Mouse (Mus musculus): ENCODE results near the gene Gas2. TPM values are rescaled to one million over a fixed set of nuclear protein-coding genes. Genes with fewer than 3 reads are reported as not detected.

Gas2 gene
- total RNA-seq, 1 experiment = 4.1 TPM

GRCm38 (mm10) chr7:51819891-51820290, 41.9 kb upstream of the Gas2 start:
- Histone ChIP-seq H3K27ac (ENCODE audit: insufficient read depth, low read depth, low read length, poor library complexity, severe bottlenecking) (no peak overlapping the region), H3K4me1 (ENCODE audit: control insufficient read depth in 2 of 2, insufficient read depth in 2 of 2, low read length in 2 of 2, poor library complexity in 1 of 2) (no peaks in the 10 kb centered on the region), H3K9me3 (ENCODE audit: control insufficient read depth, insufficient read depth, low read depth, low read length) (no peaks in the 10 kb centered on the region), H3K36me3 (ENCODE audit: control insufficient read depth, insufficient read depth, low read length, poor library complexity, severe bottlenecking) (no peaks in the 10 kb centered on the region), H3K9ac (ENCODE audit: insufficient read depth, low read depth, low read length, poor library complexity, severe bottlenecking) (no peak overlapping the region), H3K4me3 (ENCODE audit: insufficient read depth in 1 of 2, low read depth in 1 of 2, low read length in 2 of 2, poor library complexity in 1 of 2, severe bottlenecking in 1 of 2) (no peak overlapping the region)
- in situ Hi-C loops (cut with MboI; ENCODE audit: low sequenced_read_pairs in 2 of 2, unreplicated experiment in 2 of 2) = no loop called here
- TF ChIP-seq HCFC1 (IDR thresholded peaks at IDR 0.05; ENCODE audit: borderline replicate concordance, insufficient read depth, low read length) (no peak), MAFK (IDR thresholded peaks at IDR 0.05; ENCODE audit: insufficient read depth, low read depth, low read length) (no peak), ZNF384 (IDR thresholded peaks at IDR 0.05; ENCODE audit: low read depth, low read length) (no peak)
- no peak for DNase-seq (ENCODE audit: low read depth, low spot score)

GRCm38 (mm10) chr7:51821467-51821866, 40.3 kb upstream of the Gas2 start:
- TF ChIP-seq HCFC1 (IDR thresholded peaks at IDR 0.05; ENCODE audit: borderline replicate concordance, insufficient read depth, low read length) (no peak), ZC3H11A (IDR thresholded peaks at IDR 0.05; ENCODE audit: borderline replicate concordance, low read depth, low read length) (no peak), MAFK (IDR thresholded peaks at IDR 0.05; ENCODE audit: insufficient read depth, low read depth, low read length) (no peak), ZNF384 (IDR thresholded peaks at IDR 0.05; ENCODE audit: low read depth, low read length) (no peak), CHD2 (IDR thresholded peaks at IDR 0.05; ENCODE audit: low read depth, low read length) (no peak)
- no peaks in the 10 kb centered on the region for H3K4me1 ChIP-seq (ENCODE audit: control insufficient read depth in 2 of 2, insufficient read depth in 2 of 2, low read length in 2 of 2, poor library complexity in 1 of 2)
- no peak overlapping the region for H3K9ac ChIP-seq (ENCODE audit: insufficient read depth, low read depth, low read length, poor library complexity, severe bottlenecking)
- H3K9me3 ChIP-seq (ENCODE audit: control insufficient read depth, insufficient read depth, low read depth, low read length) = no peaks in the 10 kb centered on the region
- H3K4me3 ChIP-seq (ENCODE audit: insufficient read depth in 1 of 2, low read depth in 1 of 2, low read length in 2 of 2, poor library complexity in 1 of 2, severe bottlenecking in 1 of 2) = no peak overlapping the region
- in situ Hi-C loops (cut with MboI; ENCODE audit: low sequenced_read_pairs in 2 of 2, unreplicated experiment in 2 of 2) = no loop called here
- H3K27ac ChIP-seq (ENCODE audit: insufficient read depth, low read depth, low read length, poor library complexity, severe bottlenecking) = no peak overlapping the region
- no peak for DNase-seq (ENCODE audit: low read depth, low spot score)
- H3K36me3 ChIP-seq (ENCODE audit: control insufficient read depth, insufficient read depth, low read length, poor library complexity, severe bottlenecking) = no peaks in the 10 kb centered on the region

GRCm38 (mm10) chr7:51823562-51824338, 38.1 kb upstream of the Gas2 start:
- no peak overlapping the region for H3K4me3 ChIP-seq (ENCODE audit: insufficient read depth in 1 of 2, low read depth in 1 of 2, low read length in 2 of 2, poor library complexity in 1 of 2, severe bottlenecking in 1 of 2)
- H3K36me3 ChIP-seq (ENCODE audit: control insufficient read depth, insufficient read depth, low read length, poor library complexity, severe bottlenecking) = no peaks in the 10 kb centered on the region
- no peaks in the 10 kb centered on the region for H3K9me3 ChIP-seq (ENCODE audit: control insufficient read depth, insufficient read depth, low read depth, low read length)
- no peak for TF ChIP-seq ZC3H11A (IDR thresholded peaks at IDR 0.05; ENCODE audit: borderline replicate concordance, low read depth, low read length)
- TF ChIP-seq ZNF384 (IDR thresholded peaks at IDR 0.05; ENCODE audit: low read depth, low read length) = no peak
- TF ChIP-seq HCFC1 (IDR thresholded peaks at IDR 0.05; ENCODE audit: borderline replicate concordance, insufficient read depth, low read length) = no peak
- no peak for TF ChIP-seq MAFK (IDR thresholded peaks at IDR 0.05; ENCODE audit: insufficient read depth, low read depth, low read length)
- no peak for TF ChIP-seq CHD2 (IDR thresholded peaks at IDR 0.05; ENCODE audit: low read depth, low read length)
- H3K27ac ChIP-seq (ENCODE audit: insufficient read depth, low read depth, low read length, poor library complexity, severe bottlenecking) = no peak overlapping the region
- in situ Hi-C loops (cut with MboI; ENCODE audit: low sequenced_read_pairs in 2 of 2, unreplicated experiment in 2 of 2) = no loop called here
- H3K9ac ChIP-seq (ENCODE audit: insufficient read depth, low read depth, low read length, poor library complexity, severe bottlenecking) = no peak overlapping the region
- H3K4me1 ChIP-seq (ENCODE audit: control insufficient read depth in 2 of 2, insufficient read depth in 2 of 2, low read length in 2 of 2, poor library complexity in 1 of 2) = no peaks in the 10 kb centered on the region
- no peak for DNase-seq (ENCODE audit: low read depth, low spot score)

GRCm38 (mm10) chr7:51831917-51832316, 29.9 kb upstream of the Gas2 start:
- Histone ChIP-seq H3K9me3 (ENCODE audit: control insufficient read depth, insufficient read depth, low read depth, low read length) (no peaks in the 10 kb centered on the region), H3K4me3 (ENCODE audit: insufficient read depth in 1 of 2, low read depth in 1 of 2, low read length in 2 of 2, poor library complexity in 1 of 2, severe bottlenecking in 1 of 2) (no peak overlapping the region), H3K36me3 (ENCODE audit: control insufficient read depth, insufficient read depth, low read length, poor library complexity, severe bottlenecking) (no peaks in the 10 kb centered on the region), H3K27ac (ENCODE audit: insufficient read depth, low read depth, low read length, poor library complexity, severe bottlenecking) (no peak overlapping the region), H3K9ac (ENCODE audit: insufficient read depth, low read depth, low read length, poor library complexity, severe bottlenecking) (no peak overlapping the region), H3K4me1 (ENCODE audit: control insufficient read depth in 2 of 2, insufficient read depth in 2 of 2, low read length in 2 of 2, poor library complexity in 1 of 2) (no peaks in the 10 kb centered on the region)
- in situ Hi-C loops (cut with MboI; ENCODE audit: low sequenced_read_pairs in 2 of 2, unreplicated experiment in 2 of 2) = no loop called here
- DNase-seq (ENCODE audit: low read depth, low spot score) = no peak
- TF ChIP-seq HCFC1 (IDR thresholded peaks at IDR 0.05; ENCODE audit: borderline replicate concordance, insufficient read depth, low read length) = no peak
- TF ChIP-seq CHD2 (IDR thresholded peaks at IDR 0.05; ENCODE audit: low read depth, low read length) = no peak
- TF ChIP-seq MAFK (IDR thresholded peaks at IDR 0.05; ENCODE audit: insufficient read depth, low read depth, low read length) = no peak
- TF ChIP-seq ZNF384 (IDR thresholded peaks at IDR 0.05; ENCODE audit: low read depth, low read length) = no peak
- TF ChIP-seq ZC3H11A (IDR thresholded peaks at IDR 0.05; ENCODE audit: borderline replicate concordance, low read depth, low read length) = no peak

Data from ES-E14 (cell line).